Mouse (Mus musculus) embryonic stem cell, embryonic (primary cell): Measurements from ENCODE around the gene Rnls.

Experiments
- CTCF ChIA-PET, 4 experiments: fragments of 300-600 bp in 2 of 4; fragments of 350-600 bp in 2 of 4; sonication (Branson Sonifier 250); formaldehyde crosslinking; loops; one replicate each; lab custom pipeline; 2022; ENCODE audit warnings: inconsistent platforms in 2 of 4; lab: Charles Lee
- POLR2A ChIA-PET, 4 experiments: fragments of 300-600 bp in 2 of 4; fragments of 350-600 bp in 2 of 4; sonication (Branson Sonifier 250); formaldehyde crosslinking; loops; one replicate each; lab custom pipeline; 2022; ENCODE audit warnings: antibody characterized with exemption in 4 of 4, inconsistent platforms in 1 of 4; lab: Charles Lee

Gene Rnls

GRCm38 (mm10) chr19:33158234-33158633, 233.9 kb downstream of the Rnls start:
- ChIA-PET POLR2A (interaction anchor here in 1 of 4 experiments (1.8 kb wide), 1 partner anchor 21 kb away, joined by 7 read pairs; no protein-coding TSS in a partner anchor), CTCF (no interaction called here)

GRCm38 (mm10) chr19:33148411-33148810, 243.7 kb downstream of the Rnls start:
- CTCF ChIA-PET: no interaction called here

GRCm38 (mm10) chr19:33143198-33143597, 248.9 kb downstream of the Rnls start:
- CTCF ChIA-PET: no interaction called here
- POLR2A ChIA-PET: no interaction called here

More at GRCm38 (mm10) chr19:33148411-33148810, 243.7 kb downstream of the Rnls start:
- POLR2A ChIA-PET: interaction anchor here in 1 of 4 experiments (0.5 kb wide), 1 partner anchor 15 kb away, joined by 3 read pairs; no protein-coding TSS in a partner anchor

GRCm38 (mm10) chr19:33137316-33137715, 254.8 kb downstream of the Rnls start:
- CTCF ChIA-PET: no interaction called here
- POLR2A ChIA-PET: no interaction called here

- ChIA-PET POLR2A (interaction anchor here in 1 of 4 experiments (0.9 kb wide), 1 partner anchor 121 kb away, joined by 3 read pairs; no protein-coding TSS in a partner anchor), CTCF (no interaction called here)
Observed at GRCm38 (mm10) chr19:33122611-33123226, 269.4 kb downstream of the Rnls start.

- ChIA-PET POLR2A (interaction anchor here in 1 of 4 experiments (0.6 kb wide), 1 partner anchor 347 kb away, joined by 3 read pairs; no protein-coding TSS in a partner anchor), CTCF (interaction anchor here in 1 of 4 experiments (1.1 kb wide), 1 partner anchor 107 kb away, joined by 4 read pairs; no protein-coding TSS in a partner anchor)
Observed at GRCm38 (mm10) chr19:33119947-33120346, 272.1 kb downstream of the Rnls start.

- CTCF ChIA-PET: interaction anchor here in 3 of 4 experiments (0.5 to 1.1 kb wide), 6 partner anchors 11 to 338 kb away, joined by 3 to 4 read pairs (median 3); no protein-coding TSS in a partner anchor
- POLR2A ChIA-PET: no interaction called here
Observed at GRCm38 (mm10) chr19:33118898-33119297, 273.2 kb downstream of the Rnls start.

GRCm38 (mm10) chr19:33114631-33115295, 277.3 kb downstream of the Rnls start:
- ChIA-PET POLR2A (interaction anchor here in 1 of 4 experiments (0.7 kb wide), 1 partner anchor 171 kb away, joined by 6 read pairs; no protein-coding TSS in a partner anchor), CTCF (no interaction called here)

- POLR2A ChIA-PET: interaction anchor here in 1 of 4 experiments (0.8 kb wide), 1 partner anchor 139 kb away, joined by 3 read pairs; no protein-coding TSS in a partner anchor
- CTCF ChIA-PET: no interaction called here
Observed at GRCm38 (mm10) chr19:33113746-33114145, 278.3 kb downstream of the Rnls start.

GRCm38 (mm10) chr19:33110404-33110803, 281.7 kb downstream of the Rnls start:
- ChIA-PET CTCF (interaction anchor here in 1 of 4 experiments (0.6 kb wide), 1 partner anchor 58 kb away, joined by 5 read pairs; no protein-coding TSS in a partner anchor), POLR2A (no interaction called here)

GRCm38 (mm10) chr19:33109941-33110371, 282.1 kb downstream of the Rnls start:
- CTCF ChIA-PET: interaction anchor here in 1 of 4 experiments (0.6 kb wide), 1 partner anchor 57 kb away, joined by 5 read pairs; no protein-coding TSS in a partner anchor
- POLR2A ChIA-PET: no interaction called here

- CTCF ChIA-PET: no interaction called here
- POLR2A ChIA-PET: no interaction called here
Observed at GRCm38 (mm10) chr19:33109141-33109540, 283.0 kb downstream of the Rnls start.

- ChIA-PET POLR2A (no interaction called here), CTCF (no interaction called here)
Observed at GRCm38 (mm10) chr19:33103851-33104250, 288.2 kb downstream of the Rnls start.

- CTCF ChIA-PET: no interaction called here
- POLR2A ChIA-PET: interaction anchor here in 1 of 4 experiments (0.9 kb wide), 1 partner anchor 27 kb away, joined by 4 read pairs; no protein-coding TSS in a partner anchor
Observed at GRCm38 (mm10) chr19:33102783-33103139, 289.3 kb downstream of the Rnls start.

- ChIA-PET POLR2A (interaction anchor here in 1 of 4 experiments (0.6 to 0.9 kb wide), 2 partner anchors 26 to 1214 kb away, joined by 3 to 4 read pairs; no protein-coding TSS in a partner anchor), CTCF (no interaction called here)
Observed at GRCm38 (mm10) chr19:33102008-33102782, 289.9 kb downstream of the Rnls start.

- ChIA-PET CTCF (no interaction called here), POLR2A (interaction anchor here in 2 of 4 experiments (0.6 to 1.2 kb wide), 3 partner anchors 25 to 1215 kb away, joined by 3 to 4 read pairs (median 3); no protein-coding TSS in a partner anchor)
Observed at GRCm38 (mm10) chr19:33101093-33102007, 290.7 kb downstream of the Rnls start.

GRCm38 (mm10) chr19:33100598-33100997, 291.5 kb downstream of the Rnls start:
- POLR2A ChIA-PET: interaction anchor here in 1 of 4 experiments (1.2 kb wide), 1 partner anchor 345 kb away, joined by 3 read pairs; no protein-coding TSS in a partner anchor
- CTCF ChIA-PET: no interaction called here

- POLR2A ChIA-PET: interaction anchor here in 1 of 4 experiments (1.2 kb wide), 1 partner anchor 344 kb away, joined by 3 read pairs; no protein-coding TSS in a partner anchor
- CTCF ChIA-PET: no interaction called here
Observed at GRCm38 (mm10) chr19:33100031-33100430, 292.1 kb downstream of the Rnls start.
